Mouse (Mus musculus): ENCODE data around the gene Raph1.
"Not testable (repeated sequence)": the region's sequence is repeated elsewhere in the genome, so short reads cannot be mapped to it uniquely, and the experiment has no call there.

The Raph1 gene

DNA sequence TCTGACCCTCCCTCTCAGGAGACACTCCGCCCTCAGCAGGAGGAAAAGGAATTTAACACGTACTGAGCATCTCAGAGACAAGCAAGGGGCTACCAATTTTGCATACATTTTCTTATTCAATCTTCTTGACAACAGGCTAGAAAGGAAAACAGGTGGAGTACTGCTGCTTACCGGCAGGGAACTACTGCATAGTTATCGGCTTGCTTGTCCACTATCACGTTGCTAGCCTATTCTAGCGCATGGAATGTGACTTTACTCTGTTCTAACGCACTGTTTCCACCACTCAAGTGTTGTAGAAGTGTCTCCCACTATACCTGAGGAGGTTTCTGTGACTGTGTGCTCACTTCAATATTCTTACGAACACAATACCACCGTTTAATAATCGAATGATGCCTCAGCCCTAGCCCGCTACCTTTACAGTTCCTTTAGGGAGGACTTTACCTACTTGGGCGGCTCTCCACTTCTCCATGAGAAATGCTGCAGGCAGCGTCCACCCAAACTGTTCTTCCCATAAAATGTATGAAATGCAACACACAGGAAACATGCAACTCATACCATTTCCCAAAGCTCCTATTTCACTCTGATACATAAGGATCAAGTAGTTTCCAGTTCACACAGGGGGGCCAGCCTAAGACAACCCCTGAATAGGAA is 1.5 kb downstream of the Raph1 start:
- DNase-seq: peak; percentile 46

DNA sequence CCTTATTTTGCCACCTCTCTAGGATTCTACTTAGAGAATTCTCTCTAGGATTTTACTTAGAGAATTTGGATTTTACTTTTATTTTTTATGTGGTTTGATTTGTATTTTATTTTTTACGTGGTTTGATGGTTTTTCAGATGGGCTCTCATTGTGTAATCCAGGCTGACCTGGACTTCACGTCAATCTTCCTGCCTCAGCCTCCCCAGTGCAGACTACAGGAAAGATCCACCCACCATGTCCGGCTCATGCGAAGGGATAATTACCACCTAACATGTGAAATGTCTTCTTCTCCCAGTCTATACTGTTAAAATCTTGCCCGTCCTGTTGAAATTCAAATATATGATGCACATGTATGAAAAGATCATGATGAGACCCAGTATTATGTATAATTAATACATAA is 2.2 kb downstream of the Raph1 start:
- DNase-seq: no peak

DNA sequence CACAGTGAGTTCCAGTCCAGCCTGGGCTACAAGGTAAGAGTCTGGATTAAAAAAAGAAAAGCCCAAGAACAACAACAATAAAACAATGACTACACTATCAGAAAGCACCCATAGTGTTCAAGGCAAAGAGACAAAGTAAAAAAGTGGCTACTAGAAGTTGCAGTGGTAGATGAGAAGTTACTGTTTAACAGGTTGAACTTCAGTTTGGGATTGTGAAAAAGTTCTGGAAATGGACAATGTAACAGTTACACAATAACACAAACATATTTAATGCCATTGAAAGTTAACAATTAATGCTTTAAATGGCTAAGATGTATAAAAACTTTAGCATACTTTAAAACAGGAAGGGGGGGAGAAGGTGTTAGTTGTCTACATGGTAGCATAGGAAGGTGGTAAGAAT is 3.9 kb downstream of the Raph1 start:
- no peak for DNase-seq

DNA sequence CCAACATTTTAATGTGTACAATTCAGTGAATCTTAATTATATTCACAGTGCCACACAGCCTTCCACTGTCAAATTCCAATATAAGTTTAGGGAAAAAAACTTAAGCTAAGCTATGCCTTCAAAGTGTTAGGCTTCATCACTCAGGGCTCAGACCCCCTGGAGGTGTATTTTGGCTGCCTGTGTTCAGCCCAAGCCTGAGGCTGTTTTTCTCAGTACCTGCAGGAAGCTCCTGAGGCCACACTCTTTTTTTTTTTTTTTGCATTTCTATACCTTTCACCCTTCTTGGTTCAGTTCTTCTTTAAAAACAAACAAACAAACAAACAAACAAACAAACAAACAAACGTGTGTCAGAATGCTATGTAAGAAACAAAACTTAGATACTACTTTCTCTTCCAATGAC is 23.2 kb downstream of the Raph1 start:
- DNase-seq: no peak

DNA sequence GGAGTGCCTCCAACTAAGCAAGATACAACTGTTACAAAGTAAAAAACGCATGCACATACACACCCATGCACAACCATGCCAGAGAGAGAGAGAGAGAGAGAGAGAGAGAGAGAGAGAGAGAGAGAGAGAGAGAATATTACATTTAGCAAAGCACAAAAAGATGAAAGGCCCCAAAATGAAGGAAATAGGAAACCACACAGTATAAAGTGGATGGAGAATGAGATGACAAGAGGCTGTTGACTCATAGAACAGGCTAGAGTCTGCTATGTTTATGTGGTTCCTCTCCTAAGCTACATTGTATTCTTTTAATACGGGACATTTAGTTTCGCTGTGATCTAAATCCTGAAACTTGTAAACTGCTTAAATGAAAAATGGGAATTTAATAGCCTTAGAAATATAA is 27.6 kb downstream of the Raph1 start:
- no peak for DNase-seq

DNA sequence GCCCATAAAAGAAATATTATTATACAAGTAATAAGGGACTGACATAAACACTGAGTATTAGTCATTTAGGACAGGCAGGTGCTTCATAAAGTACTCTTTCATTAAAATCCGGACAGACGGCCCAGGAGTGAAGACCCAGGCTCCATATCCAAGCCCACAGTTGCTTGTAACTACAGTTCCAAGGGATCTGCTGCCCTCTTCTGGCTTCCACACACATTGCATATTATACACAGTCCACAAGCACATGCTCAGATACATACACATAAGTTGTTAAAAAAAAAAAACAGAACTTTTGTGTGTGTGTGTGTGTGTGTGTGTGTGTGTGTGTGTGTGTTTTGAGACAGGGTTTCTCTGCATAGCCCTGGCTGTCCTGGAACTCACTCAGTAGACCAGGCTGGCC is 32.0 kb downstream of the Raph1 start:
- peak; percentile 25 for DNase-seq

DNA sequence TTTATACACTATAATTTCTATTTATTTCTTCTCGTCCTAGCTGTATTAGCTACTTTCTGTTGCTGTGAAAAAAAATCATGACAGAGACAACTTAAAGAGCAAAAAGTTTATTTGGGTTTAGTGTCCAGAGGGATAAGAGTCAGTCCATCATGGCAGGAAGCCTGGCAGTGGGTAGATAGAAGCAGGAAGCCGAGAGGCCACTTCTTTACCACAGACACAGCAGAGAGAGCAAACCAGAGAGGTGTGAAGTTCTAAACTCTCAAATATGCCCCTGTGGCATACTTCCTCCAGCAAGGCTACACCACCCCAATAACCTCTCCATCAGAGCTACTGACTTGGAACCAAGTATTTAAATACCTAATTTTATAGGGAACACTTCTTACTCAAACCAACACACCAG is 36.3 kb downstream of the Raph1 start:
- DNase-seq: no peak

DNA sequence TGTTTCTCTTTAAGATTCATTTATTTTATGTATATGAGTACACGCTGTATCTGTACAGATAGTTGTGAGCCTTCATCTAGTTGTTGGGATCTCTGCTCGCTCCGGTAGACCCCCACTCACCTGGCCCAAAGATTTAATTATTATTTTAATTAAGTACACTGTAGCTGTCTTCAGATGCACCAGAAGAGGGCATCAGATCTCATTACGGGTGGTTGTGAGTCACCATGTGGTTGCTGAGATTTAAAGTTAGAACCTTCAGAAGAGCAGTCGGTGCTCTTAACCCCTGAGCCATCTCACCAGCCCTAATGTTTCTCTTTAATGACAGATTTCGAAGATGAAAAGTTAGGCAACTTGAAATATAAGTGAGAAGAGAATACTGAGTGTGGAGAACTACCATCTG is 36.8 kb downstream of the Raph1 start:
- no peak for DNase-seq

DNA sequence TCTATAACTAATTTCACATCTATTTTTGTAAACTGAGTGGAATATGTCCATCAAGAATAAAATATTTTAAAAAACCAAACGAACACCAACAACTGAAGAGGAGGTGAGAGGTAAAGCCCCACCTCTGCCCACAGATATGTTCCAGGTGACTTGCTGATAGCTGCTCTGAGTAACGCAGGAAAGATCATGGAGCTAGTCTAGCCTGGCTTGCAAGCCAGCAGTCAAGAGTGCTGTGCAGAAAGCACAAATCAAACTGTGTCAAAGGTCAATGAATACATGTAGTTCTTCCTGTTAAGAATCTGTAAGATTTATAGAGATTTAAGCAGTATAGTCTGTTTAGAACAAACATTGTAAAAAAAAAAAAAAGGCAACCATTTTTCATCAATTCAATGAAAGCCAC is 56.3 kb downstream of the Raph1 start:
- no peak for DNase-seq

DNA sequence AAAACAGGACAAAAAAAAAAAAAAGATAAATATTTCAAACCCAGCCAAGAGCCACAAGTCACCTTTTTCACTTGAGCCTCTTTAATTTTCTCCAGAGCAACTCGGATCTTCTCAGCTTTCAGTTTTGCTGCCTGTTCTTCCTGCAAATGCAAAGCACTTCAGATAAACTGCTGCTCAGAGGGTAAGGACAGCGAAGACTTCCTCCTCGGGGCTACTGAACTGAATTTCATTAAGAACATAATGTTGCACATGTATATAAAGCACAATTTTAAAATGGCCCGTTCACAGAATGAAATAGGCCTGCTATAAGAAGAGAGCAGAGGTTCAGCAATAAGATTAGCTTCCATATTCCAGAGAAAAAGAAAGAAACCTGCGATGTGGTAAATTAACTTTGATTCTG is 63.4 kb downstream of the Raph1 start:
- DNase-seq: no peak

DNA sequence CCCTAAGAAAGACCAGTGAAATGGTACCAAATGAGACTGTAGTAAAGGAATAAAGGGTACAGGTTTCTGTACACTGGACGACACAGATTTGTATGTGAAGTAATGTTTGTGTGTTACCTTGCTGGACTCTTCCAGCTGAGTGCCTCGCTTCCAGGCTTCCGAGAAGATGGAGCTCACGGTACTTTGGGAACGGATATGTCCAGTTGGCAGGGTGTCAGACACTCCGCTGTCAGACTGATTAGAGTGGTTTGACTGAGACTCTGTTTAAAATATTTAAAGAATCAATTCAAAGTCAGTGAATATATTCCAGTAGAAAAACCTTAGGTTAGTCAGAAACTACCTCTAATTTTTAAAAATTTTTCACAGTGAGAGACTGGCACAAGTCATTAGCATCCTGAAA is 73.5 kb downstream of the Raph1 start:
- DNase-seq: no peak

DNA sequence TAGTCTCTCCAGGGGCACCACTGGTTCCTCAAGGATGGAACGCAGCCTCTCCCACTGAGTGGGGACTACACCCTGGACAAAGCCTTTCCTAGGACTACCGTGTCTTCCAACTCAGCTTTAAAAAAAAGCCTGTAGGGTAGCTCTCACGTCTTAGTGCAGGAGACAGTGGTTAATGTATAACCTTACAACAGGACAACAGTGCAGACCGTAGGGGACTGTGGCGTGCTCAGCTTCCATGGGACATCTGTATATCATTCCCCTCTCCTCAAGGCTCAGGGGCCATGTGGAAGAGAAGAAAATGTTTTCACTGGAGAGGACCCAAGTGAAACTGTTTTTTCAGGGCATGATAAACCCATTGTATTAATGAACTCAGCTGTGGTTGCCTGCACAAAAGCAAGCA is 74.5 kb downstream of the Raph1 start:
- DNase-seq: no peak

DNA sequence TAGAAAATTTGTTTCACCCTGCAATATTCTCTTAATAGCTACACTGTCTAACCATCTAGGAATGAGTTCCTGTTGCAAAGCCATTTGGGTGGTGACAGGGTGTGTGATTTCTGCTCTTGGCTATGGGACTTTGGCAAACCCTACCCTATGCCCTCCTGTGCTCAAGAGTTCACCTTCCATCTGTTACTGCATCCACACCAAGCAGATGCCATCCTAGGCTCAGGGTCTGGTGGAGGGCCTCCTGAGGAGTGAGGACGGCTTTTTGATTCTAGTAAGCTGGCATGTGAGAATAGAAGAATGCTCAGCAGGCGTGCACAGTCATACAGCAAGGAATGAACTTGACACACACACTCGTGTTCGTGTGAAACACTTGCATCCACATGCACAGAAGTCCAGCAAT is 76.4 kb downstream of the Raph1 start:
- DNase-seq: peak; percentile 85

DNA sequence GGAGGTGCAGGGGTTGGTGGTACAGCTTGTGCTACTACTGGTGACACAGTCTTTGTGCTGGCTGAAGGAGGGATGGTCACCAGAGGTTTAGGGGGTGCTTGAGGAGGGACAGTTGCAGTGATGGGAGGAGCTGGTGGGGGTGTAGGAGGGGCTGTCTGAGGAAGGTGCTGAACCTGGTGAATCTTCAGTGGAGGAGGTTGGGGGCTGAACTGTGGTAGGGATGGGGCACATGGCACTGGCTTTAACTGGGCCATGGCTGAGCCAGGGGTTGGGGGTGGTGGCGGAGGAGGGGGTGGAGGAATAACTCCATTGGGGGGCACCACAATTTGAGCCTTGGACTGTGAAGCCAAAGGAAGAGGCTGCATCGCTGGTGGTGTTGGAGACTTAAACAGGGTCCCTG is 77.2 kb downstream of the Raph1 start:
- no peak for DNase-seq

DNA sequence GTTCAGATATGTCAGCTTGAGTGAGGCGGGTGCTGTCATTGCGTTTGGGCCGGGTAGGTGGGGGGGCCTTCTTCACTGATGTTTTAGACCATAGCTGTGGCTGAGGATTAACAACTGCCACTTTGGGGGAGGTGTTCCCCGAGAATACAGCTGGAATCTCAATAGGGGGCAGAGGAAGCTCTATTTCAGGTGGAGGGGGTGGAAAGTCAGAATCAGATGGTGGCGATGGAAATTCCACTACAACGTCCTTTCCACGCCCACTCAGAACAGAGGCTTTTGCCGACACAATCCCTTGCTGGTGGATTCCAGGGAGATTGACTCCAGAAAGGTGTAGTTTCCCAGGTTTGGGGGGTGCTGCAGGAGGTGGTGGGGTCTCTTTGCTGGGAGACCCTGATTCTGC is 78.3 kb downstream of the Raph1 start:
- DNase-seq: no peak

DNA sequence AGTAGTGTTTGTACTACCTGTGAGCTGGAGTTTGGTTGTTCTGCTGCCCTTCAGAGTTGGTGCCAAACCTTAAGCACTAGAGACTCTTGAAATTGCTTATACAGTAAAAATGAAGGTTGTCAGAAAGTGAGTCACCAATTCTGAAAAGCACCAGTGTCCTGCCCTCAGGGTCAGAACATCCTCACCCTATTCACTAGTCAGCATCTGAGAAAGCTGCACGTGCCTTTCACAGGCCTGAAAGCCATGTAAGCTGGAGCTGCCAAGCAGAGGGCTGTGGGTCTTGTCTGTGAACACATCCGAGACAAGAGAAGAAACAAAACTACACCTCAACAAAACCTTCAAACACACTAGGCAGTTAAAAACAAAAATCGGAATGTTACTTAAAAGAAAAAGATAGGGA is 81.3 kb downstream of the Raph1 start:
- DNase-seq: no peak

DNA sequence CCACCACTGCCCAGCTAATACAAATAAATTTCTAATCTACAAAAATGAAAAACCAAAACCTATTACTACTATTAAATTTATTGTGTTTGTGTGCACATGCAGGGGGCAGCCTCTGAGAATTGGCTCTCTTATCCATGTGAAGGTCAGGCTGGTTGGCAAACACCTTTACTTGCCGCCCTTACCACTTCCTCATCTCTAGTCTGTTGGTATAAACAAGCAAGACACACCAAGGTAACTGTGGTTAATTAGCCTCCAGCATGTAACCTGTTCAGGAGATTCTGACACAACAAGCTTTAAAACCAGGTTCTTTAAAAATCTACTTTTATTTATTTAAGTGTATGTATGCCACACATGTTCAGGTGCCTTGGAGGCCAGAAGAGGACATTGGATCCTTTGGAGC is 84.0 kb downstream of the Raph1 start:
- no peak for DNase-seq

DNA sequence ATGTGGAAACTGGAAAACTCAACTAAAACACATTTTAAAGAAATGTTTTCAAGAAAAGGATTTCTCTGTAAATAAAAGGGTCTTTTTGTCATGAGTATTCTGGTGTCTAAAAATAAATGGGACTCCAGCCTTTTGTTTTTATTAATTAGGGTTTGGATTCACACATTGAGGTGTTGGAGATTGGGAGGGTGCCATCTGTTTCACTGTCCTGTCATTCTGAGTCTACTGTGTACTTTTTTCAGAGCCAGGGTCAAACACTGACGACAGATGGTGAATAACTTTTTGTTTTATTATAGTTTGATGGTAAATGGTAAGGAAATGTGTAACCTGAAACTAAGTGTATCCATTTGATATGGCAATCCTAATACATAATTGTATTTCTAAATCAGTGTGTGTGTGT is 85.3 kb downstream of the Raph1 start:
- peak; percentile 52 for DNase-seq

DNA sequence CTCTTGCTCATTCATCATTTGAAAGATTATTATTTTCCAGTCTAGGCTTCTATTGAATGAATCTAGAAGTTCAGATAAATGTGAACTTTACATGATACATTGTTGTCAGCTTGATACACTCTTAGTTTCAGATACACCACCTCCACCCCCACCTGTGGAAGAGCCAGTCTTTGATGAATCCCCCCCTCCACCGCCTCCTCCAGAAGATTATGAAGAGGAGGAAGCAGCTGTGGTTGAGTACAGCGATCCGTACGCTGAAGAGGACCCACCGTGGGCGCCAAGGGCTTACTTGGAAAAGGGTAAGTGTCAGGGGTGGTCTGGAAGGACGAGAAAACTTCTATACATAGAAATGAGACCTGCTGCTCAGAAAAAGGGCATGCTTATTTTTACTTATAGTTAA is 96.4 kb downstream of the Raph1 start:
- no peak for DNase-seq

DNA sequence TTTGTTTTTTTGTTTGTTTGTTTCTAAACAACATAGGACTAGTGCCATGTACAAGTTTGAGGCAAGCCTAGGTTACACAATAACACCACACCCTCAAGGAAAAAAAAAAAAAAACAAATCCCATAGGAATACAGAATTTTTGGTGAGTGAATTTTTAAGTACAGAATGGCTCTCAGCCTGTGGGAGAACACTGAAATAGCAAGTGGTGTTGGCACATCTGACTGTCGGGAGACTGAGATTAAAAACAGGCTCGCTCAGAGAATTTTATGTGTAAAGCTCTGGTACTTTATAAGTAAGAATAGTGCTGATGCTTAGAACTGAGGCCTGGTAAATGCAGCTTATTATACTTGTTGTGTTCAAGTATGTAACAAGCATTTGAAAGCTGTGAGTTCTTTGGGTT is 97.4 kb downstream of the Raph1 start:
- DNase-seq: no peak

DNA sequence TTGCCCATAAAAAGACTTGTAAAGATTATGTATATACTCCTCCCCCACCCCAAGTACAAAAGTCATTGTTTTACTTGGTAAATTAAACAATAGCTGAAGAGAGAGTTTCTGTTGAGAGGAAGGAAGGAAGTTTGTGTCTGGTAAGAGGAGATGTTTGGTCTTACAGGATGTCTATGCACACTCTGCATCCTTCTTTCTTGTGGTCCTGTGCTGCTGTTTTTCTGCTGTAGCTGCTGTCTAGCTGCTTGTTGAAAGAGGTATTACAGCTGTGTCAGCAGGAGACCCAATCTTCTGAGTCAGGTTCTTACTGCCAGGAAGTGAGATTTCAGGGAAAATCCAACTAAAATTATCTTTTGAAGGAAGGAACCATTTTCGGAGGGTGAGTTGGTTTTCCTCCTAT is 106.3 kb downstream of the Raph1 start:
- DNase-seq: no peak

DNA sequence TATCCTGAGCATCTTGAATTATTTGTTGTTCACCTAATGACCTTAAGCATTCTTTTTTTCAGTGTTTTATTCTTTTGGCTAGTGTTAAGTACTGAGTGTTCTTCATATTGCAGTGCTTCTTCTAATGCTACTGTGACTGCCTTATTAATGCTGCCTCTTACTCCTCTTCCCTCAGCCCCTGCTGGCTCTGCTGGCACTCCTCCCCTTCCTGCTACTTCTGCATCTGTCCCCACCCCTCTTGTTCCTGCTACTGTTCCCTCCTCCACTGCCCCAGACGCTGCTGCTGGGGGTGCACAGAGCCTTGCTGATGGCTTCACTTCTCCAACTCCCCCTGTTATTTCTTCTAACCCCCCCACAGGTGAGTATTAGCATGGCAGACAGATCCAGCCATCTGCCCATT is 117.0 kb downstream of the Raph1 start:
- DNase-seq: no peak

DNA sequence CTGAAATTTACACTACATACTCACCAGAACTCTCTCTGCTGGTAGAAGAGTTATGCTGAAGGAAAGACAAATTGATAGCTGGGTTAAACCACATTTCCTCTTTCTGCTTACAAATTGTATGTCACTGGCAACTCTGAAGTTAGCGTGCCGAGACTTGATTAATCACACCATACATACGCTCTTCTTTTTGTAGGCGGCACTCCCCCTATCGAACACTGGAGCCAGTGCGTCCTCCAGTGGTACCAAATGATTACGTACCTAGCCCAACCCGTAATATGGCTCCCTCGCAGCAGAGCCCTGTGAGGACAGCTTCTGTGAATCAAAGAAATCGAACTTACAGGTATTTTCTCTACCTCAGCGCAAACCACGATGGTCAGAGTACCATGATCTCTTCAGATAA is 119.8 kb downstream of the Raph1 start:
- no peak for DNase-seq

DNA sequence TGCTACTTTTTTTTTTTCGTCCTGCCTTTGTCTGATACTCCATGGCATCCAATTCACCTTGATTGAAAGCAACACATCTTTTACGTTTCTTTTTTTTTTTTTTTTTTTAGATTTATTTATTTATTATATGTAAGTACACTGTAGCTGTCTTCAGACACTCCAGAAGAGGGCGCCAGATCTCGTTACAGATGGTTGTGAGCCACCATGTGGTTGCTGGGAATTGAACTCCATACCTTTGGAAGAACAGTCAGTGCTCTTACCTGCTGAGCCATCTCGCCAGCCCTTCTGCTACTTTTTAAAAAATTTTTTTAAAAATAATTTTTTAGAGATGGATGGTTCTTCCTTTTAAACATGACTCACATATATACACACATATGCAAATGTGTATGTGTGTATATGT is 125.5 kb downstream of the Raph1 start:
- DNase-seq: not testable (repeated sequence)

DNA sequence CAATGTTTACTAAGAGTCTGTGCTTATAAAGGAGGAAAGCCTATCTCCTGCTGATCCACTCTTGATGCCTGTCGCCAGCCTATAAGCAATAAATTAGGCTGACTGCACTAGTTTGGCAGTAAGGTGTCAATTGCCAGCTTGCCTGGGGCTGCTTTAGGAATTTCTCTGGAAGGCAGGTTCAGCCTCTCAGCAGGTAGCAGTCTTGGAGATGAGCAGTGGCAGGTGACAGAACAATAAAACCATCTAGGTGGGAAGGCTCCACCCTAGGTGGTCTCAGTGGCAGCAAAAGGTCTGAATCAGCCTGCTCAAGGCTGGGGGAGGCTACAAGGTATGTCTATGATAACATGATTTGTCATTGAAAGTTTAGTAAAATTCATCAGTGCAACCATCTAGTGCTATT is 134.4 kb downstream of the Raph1 start:
- peak; percentile 42 for DNase-seq
